Mouse (Mus musculus) MEL (cell line): ENCODE results near the gene Fosl1. TPM values are rescaled to one million over a fixed set of nuclear protein-coding genes. Genes with fewer than 3 reads are reported as not detected.

ENCODE experiments used
- DNase-seq: peaks from one replicate; pipeline ENCODE4 v3.0.0; 2011; ENCODE audit warnings: low read depth, low spot score
- H3K27ac ChIP-seq: 2 replicates; pipeline ENCODE4 v1.5.1; 2012; ENCODE audit warnings: low read depth, mild to moderate bottlenecking, control low read depth, low read length, moderate library complexity; ENCODE audit not compliant: control insufficient read depth
- H3K27me3 ChIP-seq, 2 experiments: fragments of 150-350 bp in 1 of 2; sonication (generic) in 1 of 2; 2 replicates each; pipeline ENCODE4 v1.6.1; 2012; ENCODE audit warnings: low read length in 2 of 2, mild to moderate bottlenecking in 2 of 2, improper control_type of control experiment in 1 of 2, moderate library complexity in 1 of 2; ENCODE audit not compliant: insufficient read depth in 2 of 2, control insufficient read depth in 1 of 2
- H3K36me3 ChIP-seq, 2 experiments: 2 replicates each; pipeline ENCODE4 v1.6.1; 2012 to 2014; ENCODE audit warnings: low read length in 2 of 2, improper control_type of control experiment in 1 of 2, inconsistent platforms in 1 of 2, mild to moderate bottlenecking in 1 of 2; ENCODE audit not compliant: insufficient read depth in 2 of 2, control insufficient read depth in 1 of 2
- H3K4me1 ChIP-seq, 2 experiments: fragments of 150-350 bp in 1 of 2; sonication (generic) in 1 of 2; 2 replicates each; pipeline ENCODE4 v1.6.1; 2012; ENCODE audit warnings: low read length in 2 of 2, improper control_type of control experiment in 1 of 2, mild to moderate bottlenecking in 1 of 2; ENCODE audit not compliant: insufficient read depth in 2 of 2, control insufficient read depth in 1 of 2
- H3K4me3 ChIP-seq, 2 experiments: fragments of 150-350 bp in 1 of 2; sonication (generic) in 1 of 2; 2 replicates each; pipeline ENCODE4 v1.5.1; 2012; ENCODE audit warnings: low read depth in 2 of 2, low read length in 2 of 2, mild to moderate bottlenecking in 2 of 2, moderate library complexity in 2 of 2, control low read depth in 1 of 2, improper control_type of control experiment in 1 of 2; ENCODE audit not compliant: control insufficient read depth in 1 of 2, insufficient read depth in 1 of 2
- H3K79me2 ChIP-seq: 2 replicates; pipeline ENCODE4 v1.6.1; 2012; ENCODE audit warnings: mild to moderate bottlenecking, low read length, moderate library complexity; ENCODE audit not compliant: control insufficient read depth, poor library complexity, insufficient read depth
- H3K9ac ChIP-seq: 2 replicates; pipeline ENCODE4 v1.6.1; 2012; ENCODE audit warnings: low read depth, mild to moderate bottlenecking, control low read depth, low read length, moderate library complexity; ENCODE audit not compliant: control insufficient read depth, poor library complexity, severe bottlenecking
- H3K9me3 ChIP-seq: fragments of 150-350 bp; sonication (generic); replicated peaks from 2 replicates; pipeline ENCODE4 v1.6.1; 2012; ENCODE audit warnings: mild to moderate bottlenecking, low read length, improper control_type of control experiment, moderate library complexity; ENCODE audit not compliant: insufficient read depth
- CHD2 ChIP-seq: IDR thresholded peaks from 2 replicates; pipeline ENCODE4 v1.6.1; 2011; ENCODE audit warnings: low read length, improper control_type of control experiment
- CTCF ChIP-seq, 3 experiments: IDR thresholded peaks in 2 of 3; conservative IDR thresholded peaks in 1 of 3; 2 replicates each; pipeline ENCODE4 v1.5.1; 2011 to 2012; ENCODE audit warnings: low read length in 3 of 3, low read depth in 2 of 3, mild to moderate bottlenecking in 2 of 3, improper control_type of control experiment in 1 of 3, inconsistent platforms in 1 of 3, mixed read lengths in 1 of 3, moderate library complexity in 1 of 3; ENCODE audit not compliant: control insufficient read depth in 1 of 3, insufficient read depth in 1 of 3, poor library complexity in 1 of 3, severe bottlenecking in 1 of 3
- E2F4 ChIP-seq: IDR thresholded peaks from 2 replicates; pipeline ENCODE4 v1.6.1; 2011; ENCODE audit warnings: low read depth, low read length, improper control_type of control experiment, borderline replicate concordance
- EP300 ChIP-seq, 2 experiments: IDR thresholded peaks; 2 replicates each; pipeline ENCODE4 v1.6.1; 2011; ENCODE audit warnings: improper control_type of control experiment in 2 of 2, low read length in 2 of 2, low read depth in 1 of 2, mild to moderate bottlenecking in 1 of 2
- ETS1 ChIP-seq: IDR thresholded peaks from 2 replicates; pipeline ENCODE4 v1.6.1; 2012; ENCODE audit warnings: low read depth, mild to moderate bottlenecking, inconsistent platforms, low read length, improper control_type of control experiment, moderate library complexity
- GATA1 ChIP-seq: IDR thresholded peaks from 2 replicates; pipeline ENCODE4 v1.6.1; 2011; ENCODE audit warnings: low read depth, low read length, improper control_type of control experiment
- HCFC1 ChIP-seq: IDR thresholded peaks from 2 replicates; pipeline ENCODE4 v1.6.1; 2012; ENCODE audit warnings: low read depth, mild to moderate bottlenecking, inconsistent platforms, low read length, improper control_type of control experiment, moderate library complexity
- KAT2A ChIP-seq: conservative IDR thresholded peaks from 2 replicates; pipeline ENCODE4 v1.6.1; 2012; ENCODE audit warnings: low read depth, low read length, improper control_type of control experiment, inconsistent platforms
- MAX ChIP-seq: IDR thresholded peaks from 2 replicates; pipeline ENCODE4 v1.6.1; 2011; ENCODE audit warnings: low read length, improper control_type of control experiment
- MEF2A ChIP-seq: IDR thresholded peaks from 2 replicates; pipeline ENCODE4 v1.6.1; 2014; ENCODE audit warnings: low read depth, mild to moderate bottlenecking, inconsistent platforms, low read length, improper control_type of control experiment; ENCODE audit not compliant: poor library complexity, insufficient replicate concordance, severe bottlenecking; ENCODE audit errors: extremely low read depth
- MXI1 ChIP-seq: IDR thresholded peaks from 2 replicates; pipeline ENCODE4 v1.6.1; 2011; ENCODE audit warnings: mild to moderate bottlenecking, low read depth, low read length, improper control_type of control experiment
- MYB ChIP-seq: IDR thresholded peaks from 2 replicates; pipeline ENCODE4 v1.6.1; 2011; ENCODE audit warnings: mild to moderate bottlenecking, low read depth, low read length, improper control_type of control experiment
- NRF1 ChIP-seq: IDR thresholded peaks from 2 replicates; pipeline ENCODE4 v1.6.1; 2014; ENCODE audit warnings: low read depth, mild to moderate bottlenecking, inconsistent platforms, low read length, improper control_type of control experiment, moderate library complexity; ENCODE audit not compliant: poor library complexity, insufficient read depth, severe bottlenecking
- POLR2A ChIP-seq, 2 experiments: IDR thresholded peaks; 2 replicates each; pipeline ENCODE4 v1.6.1; 2011 to 2012; ENCODE audit warnings: low read length in 2 of 2, mild to moderate bottlenecking in 2 of 2, control low read depth in 1 of 2, improper control_type of control experiment in 1 of 2, low read depth in 1 of 2, moderate library complexity in 1 of 2; ENCODE audit not compliant: control insufficient read depth in 1 of 2, insufficient read depth in 1 of 2, poor library complexity in 1 of 2
- POLR2AphosphoS2 ChIP-seq: IDR thresholded peaks from 2 replicates; pipeline ENCODE4 v1.6.1; 2011; ENCODE audit warnings: low read length, improper control_type of control experiment
- RAD21 ChIP-seq: IDR thresholded peaks from 2 replicates; pipeline ENCODE4 v1.6.1; 2011; ENCODE audit warnings: mild to moderate bottlenecking, low read depth, low read length, improper control_type of control experiment
- RCOR1 ChIP-seq: IDR thresholded peaks from 2 replicates; pipeline ENCODE4 v1.6.1; 2012; ENCODE audit warnings: low read depth, mild to moderate bottlenecking, inconsistent platforms, low read length, improper control_type of control experiment
- SMC3 ChIP-seq: IDR thresholded peaks from 2 replicates; pipeline ENCODE4 v1.6.1; 2011; ENCODE audit warnings: low read depth, low read length, improper control_type of control experiment
- TBP ChIP-seq: IDR thresholded peaks from 2 replicates; pipeline ENCODE4 v1.8.0; 2011; ENCODE audit warnings: low read depth, low read length, improper control_type of control experiment
- UBTF ChIP-seq: IDR thresholded peaks from 2 replicates; pipeline ENCODE4 v1.6.1; 2012; ENCODE audit warnings: low read depth, mild to moderate bottlenecking, inconsistent platforms, low read length, improper control_type of control experiment, moderate library complexity, borderline replicate concordance; ENCODE audit not compliant: insufficient read depth
- USF2 ChIP-seq, 2 experiments: IDR thresholded peaks; 2 replicates each; pipeline ENCODE4 v1.6.1; 2011 to 2012; ENCODE audit warnings: improper control_type of control experiment in 2 of 2, low read length in 2 of 2, borderline replicate concordance in 1 of 2, inconsistent platforms in 1 of 2, low read depth in 1 of 2, mild to moderate bottlenecking in 1 of 2; ENCODE audit not compliant: insufficient read depth in 1 of 2
- ZMIZ1 ChIP-seq: IDR thresholded peaks from 2 replicates; pipeline ENCODE4 v1.6.1; 2012; ENCODE audit warnings: low read depth, mild to moderate bottlenecking, inconsistent platforms, low read length, improper control_type of control experiment, moderate library complexity
- polyA plus RNA-seq, 2 experiments: library from polyadenylated mRNA; stranded (reverse) in 1 of 2; unstranded in 1 of 2; fragments of >175 nt in 1 of 2; fragments of >200 nt in 1 of 2; gene quantifications; 2 replicates each; pipeline versions ENCODE4 v1.2.1 to v1.2.4; 2012; ENCODE audit warnings: low replicate concordance in 2 of 2, low read depth in 1 of 2; ENCODE audit not compliant: insufficient read length in 2 of 2, insufficient read depth in 1 of 2, missing spikeins in 1 of 2
- total RNA-seq: library from RNA; depleted of rRNA; stranded (reverse); fragments of 300-350 nt; gene quantifications from 2 replicates; pipeline ENCODE4 v1.2.3, GENCODE M21; 2012

The Fosl1 gene
- total and polyA plus RNA-seq, 3 experiments: 2.0 to 3.1 TPM; not detected in 1

DNA sequence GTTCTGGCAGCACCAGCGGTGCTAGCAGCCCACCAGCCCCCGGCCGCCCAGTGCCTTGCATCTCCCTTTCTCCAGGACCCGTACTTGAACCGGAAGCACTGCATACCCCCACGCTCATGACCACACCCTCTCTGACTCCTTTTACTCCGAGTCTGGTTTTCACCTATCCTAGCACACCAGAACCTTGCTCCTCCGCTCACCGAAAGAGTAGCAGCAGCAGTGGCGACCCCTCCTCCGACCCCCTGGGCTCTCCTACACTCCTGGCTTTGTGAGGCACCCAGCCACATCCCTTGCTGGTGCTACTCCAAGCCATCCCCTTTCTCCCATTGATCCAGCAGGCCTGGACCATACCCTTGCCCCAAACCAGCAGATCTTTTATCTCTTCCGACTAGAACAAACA, 7.7 kb downstream of the Fosl1 start:
- H3K4me1 ChIP-seq: peaks cover 0 to 29% of the 10 kb centered on the region in 2 experiments
- TF ChIP-seq ZMIZ1 (no peak), MXI1 (no peak), MEF2A (no peak), GATA1 (no peak), SMC3 (no peak), EP300 (IDR thresholded peaks at IDR 0.05; ENCODE audit: low read depth in 1 of 2, low read length in 2 of 2) (no peak), E2F4 (no peak), ETS1 (no peak), CTCF (IDR thresholded peaks at IDR 0.05 in 2 of 3, conservative IDR thresholded peaks at IDR 0.05 in 1 of 3; ENCODE audit: control insufficient read depth in 1 of 3, insufficient read depth in 1 of 3, low read depth in 2 of 3, low read length in 3 of 3, poor library complexity in 1 of 3, severe bottlenecking in 1 of 3) (no peak)

DNA sequence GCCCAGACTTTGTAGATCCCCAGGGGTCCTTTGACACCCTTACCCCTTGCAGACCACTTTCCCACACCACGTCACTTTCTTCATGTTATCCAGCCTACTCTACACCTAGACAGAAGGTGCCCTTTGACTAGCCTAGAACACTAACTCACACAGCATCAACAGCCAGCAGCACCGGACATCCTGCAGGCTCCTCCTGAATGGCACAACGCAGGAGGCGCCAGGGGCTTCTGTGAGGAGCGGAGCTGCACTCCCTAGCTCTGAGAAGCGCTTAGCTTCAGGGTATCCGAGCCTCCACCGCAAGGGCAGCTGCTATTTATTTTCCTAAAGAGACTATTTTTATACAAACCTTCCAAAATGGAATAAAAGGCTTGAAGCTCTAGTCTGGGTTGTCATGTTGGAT, 8.2 kb downstream of the Fosl1 start:
- DNase-seq: no peak
- Histone ChIP-seq H3K9ac (no peak overlapping the region), H3K9me3 (no peaks in the 10 kb centered on the region), H3K4me1 (peaks cover 0 to 25% of the 10 kb centered on the region in 2 experiments), H3K79me2 (peaks cover 15% of the 10 kb centered on the region), H3K27me3 (no peaks in the 10 kb centered on the region), H3K36me3 (peaks cover 0 to 5% of the 10 kb centered on the region in 2 experiments; a peak in 2 of 4 replicates), H3K4me3 (no peak overlapping the region), H3K27ac (no peak overlapping the region)
- no peak for TF ChIP-seq KAT2A
- TF ChIP-seq CHD2: no peak
- no peak for TF ChIP-seq RAD21
- no peak for TF ChIP-seq MYB
- TF ChIP-seq NRF1: no peak
- no peak for TF ChIP-seq RCOR1
- TF ChIP-seq USF2 (IDR thresholded peaks at IDR 0.05; ENCODE audit: borderline replicate concordance in 1 of 2, insufficient read depth in 1 of 2, low read depth in 1 of 2, low read length in 2 of 2): no peak
- TF ChIP-seq HCFC1: no peak
- TF ChIP-seq POLR2AphosphoS2: no peak
- TF ChIP-seq TBP: no peak
- no peak for TF ChIP-seq EP300 (IDR thresholded peaks at IDR 0.05; ENCODE audit: low read depth in 1 of 2, low read length in 2 of 2)
- TF ChIP-seq UBTF: no peak
- no peak for TF ChIP-seq POLR2A (IDR thresholded peaks at IDR 0.05; ENCODE audit: control insufficient read depth in 1 of 2, insufficient read depth in 1 of 2, low read depth in 1 of 2, low read length in 2 of 2, poor library complexity in 1 of 2)
- TF ChIP-seq MAX: no peak

More for the DNA sequence above, 7.7 kb downstream of the Fosl1 start:
- Histone ChIP-seq H3K9ac (no peak overlapping the region), H3K4me3 (no peak overlapping the region), H3K27me3 (no peaks in the 10 kb centered on the region), H3K9me3 (no peaks in the 10 kb centered on the region), H3K79me2 (peaks cover 14% of the 10 kb centered on the region), H3K36me3 (peaks cover 0 to 5% of the 10 kb centered on the region in 2 experiments; a peak in 2 of 4 replicates), H3K27ac (no peak overlapping the region)
- DNase-seq: no peak
